Mouse (Mus musculus): ENCODE data around the gene Gm21969.

DNA sequence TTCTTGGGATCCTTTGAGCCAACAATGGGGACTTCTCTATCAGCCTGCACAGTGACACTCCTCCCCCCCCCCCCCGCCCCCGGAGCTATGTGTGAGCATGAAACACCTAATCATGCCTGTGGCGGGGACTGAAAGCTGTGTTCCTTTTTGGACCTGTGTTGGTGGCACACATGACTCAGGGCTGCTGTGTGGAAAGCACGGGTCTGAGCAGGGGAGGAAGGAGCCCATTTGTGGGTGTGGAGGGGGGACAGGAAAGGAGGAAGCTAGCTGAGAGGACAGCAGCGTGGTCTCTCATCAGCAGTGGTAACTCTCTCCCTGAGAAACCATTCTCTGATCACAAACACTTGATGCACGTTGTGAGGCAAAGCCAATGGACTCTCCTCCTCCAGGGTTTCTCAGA, 37.8 kb downstream of the Gm21969 start:
- TF ChIP-seq CTCF (IDR thresholded peaks at IDR 0.05; ENCODE audit: low read depth) (no peak), EP300 (IDR thresholded peaks at IDR 0.05; ENCODE audit: low read depth) (no peak)
